Mouse (Mus musculus): ENCODE results near the gene Pusl1. TPM values are rescaled to one million over a fixed set of nuclear protein-coding genes. Genes with fewer than 3 reads are reported as not detected.

Pusl1 gene
- total RNA-seq, 2 experiments from 2014 or later: 12.8 to 13.8 TPM

DNA sequence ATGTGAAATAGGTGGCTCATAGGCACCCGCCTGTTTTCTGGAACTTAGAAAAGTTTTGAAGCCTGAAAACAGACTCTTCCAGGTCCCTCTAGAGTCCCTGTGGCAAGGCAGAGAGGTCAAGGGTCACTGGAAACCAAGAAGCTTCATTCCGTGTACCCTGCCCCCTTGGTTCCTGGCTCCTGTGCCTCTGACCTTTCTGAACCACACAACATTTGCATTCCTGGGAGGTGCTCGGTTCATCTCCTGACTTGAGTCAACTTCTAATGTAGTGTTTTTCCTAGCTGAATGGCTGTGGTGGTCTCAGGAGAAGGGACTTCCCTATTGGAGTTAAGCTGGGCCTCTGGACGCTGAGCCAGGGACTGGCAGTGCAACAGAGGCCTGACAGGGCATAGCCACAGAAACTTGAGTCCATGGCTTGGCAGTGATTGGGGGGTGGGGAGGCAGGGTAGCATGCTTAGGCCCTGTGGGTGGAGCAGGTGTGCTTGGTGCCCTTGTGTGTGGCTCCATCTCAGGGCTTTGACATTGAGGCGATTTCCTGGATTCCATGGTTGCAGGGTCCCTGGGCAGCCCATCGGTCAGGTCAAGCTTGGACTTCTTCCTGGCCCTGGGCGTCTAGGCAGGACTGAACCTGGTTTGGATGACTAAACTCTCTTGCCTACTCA, 43.0 kb downstream of the Pusl1 start:
- intact Hi-C loops (cut with DNase I): loop anchor here (2.0 to 5.0 kb wide), 2 partner anchors 20 to 94 kb away; partner anchors contain the start of genes Cptp, Ints11 and Ube2j2
- no peak for DNase-seq (ENCODE audit: low spot score)

DNA sequence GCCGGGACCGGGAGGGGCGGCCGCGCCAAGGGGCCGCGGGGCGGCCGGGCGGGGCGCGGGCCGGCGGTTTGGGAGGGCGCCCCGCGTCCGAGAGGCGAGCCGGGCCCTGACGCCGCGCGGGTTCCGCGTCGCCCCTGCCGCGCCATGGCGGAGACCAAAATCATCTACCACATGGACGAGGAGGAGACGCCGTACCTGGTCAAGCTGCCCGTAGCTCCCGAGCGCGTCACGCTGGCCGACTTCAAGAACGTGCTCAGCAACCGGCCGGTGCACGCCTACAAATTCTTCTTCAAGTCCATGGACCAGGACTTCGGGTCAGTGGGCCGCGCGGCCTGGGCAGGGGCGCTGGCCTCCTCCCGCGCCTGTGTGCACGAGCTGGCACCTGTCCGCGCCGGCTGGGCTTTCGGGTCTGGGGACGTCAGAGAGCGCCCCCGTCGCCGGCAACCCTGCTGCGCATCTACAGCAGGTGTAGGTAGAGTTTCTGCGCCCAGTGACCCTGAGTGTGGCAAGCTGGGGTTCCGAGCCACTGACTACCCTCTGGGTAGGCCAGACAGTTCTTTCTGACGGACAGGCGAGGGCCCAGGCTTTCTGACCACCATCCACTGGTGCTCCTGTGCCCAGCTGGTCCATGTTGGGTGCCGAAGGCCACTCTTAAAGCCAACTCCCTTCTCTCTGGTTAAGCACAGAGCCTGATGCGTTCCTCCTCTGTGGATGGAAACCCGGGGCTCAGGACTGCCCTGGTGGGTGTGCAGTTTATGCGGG, 43.8 kb downstream of the Pusl1 start:
- intact Hi-C loops (cut with DNase I): loop anchor here (1.0 to 5.0 kb wide), 3 partner anchors 21 to 95 kb away; partner anchors contain the start of genes Cptp, Ints11 and Ube2j2

DNA sequence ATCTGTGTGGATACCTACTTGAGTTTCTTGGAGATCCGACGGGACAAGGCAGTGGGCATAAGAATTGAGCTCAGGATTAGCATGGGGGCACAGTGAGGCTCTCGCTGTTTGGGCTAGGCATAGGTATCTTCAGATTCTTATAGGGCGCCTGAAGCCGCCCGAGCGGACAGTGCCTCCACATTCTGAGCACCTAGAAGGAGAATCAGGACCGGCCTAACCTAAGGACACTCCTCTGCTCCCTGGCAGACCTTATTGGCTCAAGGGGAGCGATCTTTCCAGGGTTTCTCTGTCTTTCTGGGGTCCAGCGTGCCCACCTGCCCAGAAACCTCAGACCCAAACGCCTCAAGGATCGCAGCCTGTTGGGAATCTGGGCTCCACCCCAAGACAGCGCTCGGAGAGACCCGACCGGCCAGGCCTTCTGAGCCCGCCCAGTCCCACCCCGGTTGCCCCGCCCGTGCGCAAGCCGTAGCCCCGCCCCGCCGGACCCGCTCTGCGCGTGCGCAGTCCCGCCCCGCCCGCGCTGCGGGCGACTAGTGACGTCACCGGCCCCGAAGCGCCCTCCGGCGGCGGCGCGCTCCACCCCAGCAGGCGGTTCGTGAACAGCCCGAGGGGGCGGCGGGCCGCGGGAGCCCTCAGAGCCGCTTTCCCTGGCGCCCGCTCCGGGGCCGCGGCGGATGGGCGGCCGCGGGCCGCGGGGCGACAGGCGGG, 44.6 kb downstream of the Pusl1 start, which contains the start of gene Dvl1:
Gene Dvl1, plus strand, starts transcription at position 532 of the 708 bp plus-strand sequence.
- intact Hi-C loops (cut with DNase I): loop anchor here (1.0 to 5.0 kb wide), 2 partner anchors 47 to 95 kb away; partner anchors contain the start of gene Ube2j2
- DNase-seq (ENCODE audit: low spot score): peak; percentile 88

More for the DNA sequence above, 43.8 kb downstream of the Pusl1 start:
- no peak for DNase-seq (ENCODE audit: low spot score)

DNA sequence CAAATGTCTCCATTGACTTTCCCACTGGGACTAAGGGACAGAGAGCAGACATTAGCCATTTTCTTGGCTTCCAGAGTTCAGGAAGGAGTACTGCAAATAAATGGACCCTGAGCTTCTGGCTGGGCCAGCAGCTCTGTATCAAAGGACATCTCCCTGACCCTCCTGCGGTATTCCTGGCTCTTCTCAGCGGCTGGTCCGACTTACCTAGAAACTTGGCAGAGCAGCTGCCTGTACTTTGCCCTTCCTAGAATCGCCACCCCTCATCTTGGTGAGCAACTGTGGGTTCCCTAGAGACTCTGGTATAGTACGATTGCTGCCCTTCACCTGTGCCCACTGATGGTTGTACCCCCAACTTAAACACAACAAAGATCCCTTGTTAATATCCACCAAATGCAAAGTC, 48.4 kb downstream of the Pusl1 start:
- intact Hi-C loops (cut with DNase I): no loop called here
- no peak for DNase-seq (ENCODE audit: low spot score)

DNA sequence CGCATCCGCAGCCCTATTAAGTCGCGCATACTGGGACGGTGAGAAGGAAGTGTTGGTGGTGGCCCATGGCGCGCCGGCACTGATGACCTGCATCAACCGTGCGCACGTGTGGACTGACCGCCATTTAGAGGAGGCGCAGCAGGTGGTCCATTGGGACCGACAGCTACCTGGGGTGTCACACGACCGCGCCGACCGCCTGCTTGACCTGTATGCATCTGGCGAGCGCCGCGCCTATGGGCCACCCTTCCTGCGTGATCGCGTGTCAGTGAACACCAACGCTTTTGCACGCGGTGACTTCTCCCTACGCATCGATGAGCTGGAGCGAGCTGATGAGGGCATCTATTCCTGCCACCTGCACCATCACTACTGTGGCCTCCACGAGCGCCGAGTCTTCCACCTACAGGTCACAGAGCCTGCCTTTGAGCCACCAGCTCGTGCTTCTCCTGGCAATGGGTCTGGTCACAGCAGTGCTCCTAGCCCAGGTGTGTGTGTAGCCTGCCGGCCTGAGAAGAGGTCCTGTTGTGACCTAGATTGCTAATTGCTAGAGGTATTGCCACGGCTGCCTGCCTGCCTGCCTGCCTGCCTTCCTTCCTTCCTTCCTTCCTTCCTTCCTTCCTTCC, 49.8 kb downstream of the Pusl1 start:
- intact Hi-C loops (cut with DNase I): no loop called here
- no peak for DNase-seq (ENCODE audit: low spot score)

DNA sequence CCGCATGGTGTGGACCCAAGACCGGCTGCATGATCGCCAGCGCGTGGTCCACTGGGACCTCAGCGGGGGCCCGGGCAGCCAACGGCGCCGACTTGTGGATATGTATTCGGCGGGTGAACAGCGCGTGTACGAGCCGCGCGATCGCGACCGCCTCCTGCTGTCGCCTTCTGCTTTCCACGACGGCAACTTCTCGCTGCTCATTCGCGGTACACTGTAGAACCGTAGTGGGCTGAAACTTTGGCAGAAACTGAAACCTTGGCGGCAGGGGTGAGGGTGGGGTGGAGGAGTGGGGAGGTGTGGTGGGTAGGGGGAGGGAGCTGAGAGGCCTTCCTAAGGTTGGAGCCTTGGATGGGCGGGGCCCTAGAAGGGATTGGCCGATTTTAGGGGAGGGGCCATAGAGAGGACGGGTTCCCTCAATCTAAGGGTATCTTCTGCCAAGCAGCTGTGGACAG, 50.6 kb downstream of the Pusl1 start:
- peak; percentile 60 for DNase-seq (ENCODE audit: low spot score)

DNA sequence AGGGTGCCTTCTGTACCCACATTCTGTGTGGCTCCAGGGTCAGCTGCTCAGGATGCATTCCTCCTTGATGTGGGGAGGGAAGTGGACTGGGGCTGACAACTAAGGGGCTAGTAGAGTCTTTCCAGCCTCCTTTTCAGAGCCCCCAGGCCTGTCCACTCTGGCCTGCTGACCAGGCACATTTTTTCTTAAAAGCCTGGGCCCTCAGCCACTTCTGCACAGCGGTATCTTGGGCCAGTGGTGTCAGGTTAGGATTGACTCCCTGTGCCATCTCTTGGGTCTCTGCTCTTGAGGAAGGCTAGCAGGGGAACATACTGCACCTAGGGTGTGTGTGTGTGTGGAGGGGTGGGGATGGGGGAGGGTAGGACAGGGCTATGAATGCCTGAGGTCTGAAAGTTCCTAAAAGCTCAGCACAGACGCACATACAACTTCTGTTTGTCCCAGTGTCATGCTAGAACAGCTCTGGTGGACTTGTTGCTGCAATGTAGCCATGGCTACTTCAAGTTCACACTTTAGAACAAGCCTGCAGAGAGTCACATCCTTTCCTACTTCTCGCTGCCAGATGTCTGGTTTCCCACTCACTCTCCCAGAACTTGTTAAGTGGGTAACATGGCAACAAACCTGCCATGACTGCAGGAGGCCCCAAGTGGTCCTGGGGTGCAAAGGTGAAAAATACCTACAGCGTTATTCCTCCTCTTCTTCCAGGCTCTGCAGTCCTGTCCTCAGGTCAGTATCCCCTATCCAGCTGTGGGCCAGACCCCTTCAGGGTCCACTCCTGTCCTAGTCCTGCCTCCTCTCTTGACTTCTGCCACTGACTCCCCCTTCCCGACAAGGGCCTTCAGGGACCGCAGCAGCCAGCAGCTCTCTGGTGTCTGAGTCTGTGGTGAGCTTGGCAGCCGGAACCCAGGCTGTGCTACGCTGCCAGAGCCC, 51.2 kb downstream of the Pusl1 start:
- intact Hi-C loops (cut with DNase I): no loop called here
- no peak for DNase-seq (ENCODE audit: low spot score)

More for the DNA sequence above, 50.6 kb downstream of the Pusl1 start:
- intact Hi-C loops (cut with DNase I): no loop called here

DNA sequence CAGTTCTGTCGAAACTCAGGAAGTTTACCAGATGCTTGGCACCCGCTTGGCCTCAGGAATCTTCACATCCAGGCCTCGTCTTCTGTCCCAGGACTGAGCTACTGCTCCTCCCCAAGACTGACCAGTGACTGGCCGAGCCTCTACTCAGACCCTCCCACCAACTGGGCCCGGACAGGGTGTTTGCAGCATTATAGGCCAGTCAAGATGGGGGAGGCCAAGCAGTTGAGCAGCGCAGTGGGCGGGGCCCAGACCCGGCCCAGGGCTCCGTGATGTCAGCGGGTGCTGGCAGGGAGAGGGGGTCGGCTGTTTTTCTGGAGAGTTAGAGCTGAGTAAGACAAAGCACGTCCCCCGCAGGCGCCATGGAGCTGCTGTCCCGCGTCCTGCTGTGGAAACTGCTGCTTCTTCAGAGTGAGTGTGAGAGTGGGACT, 52.1 kb downstream of the Pusl1 start, which contains the start of gene Mxra8:
Gene Mxra8, plus strand, starts transcription at position 198 of the 428 bp plus-strand sequence.
- DNase-seq (ENCODE audit: low spot score): peak; percentile 94
- intact Hi-C loops (cut with DNase I): no loop called here

DNA sequence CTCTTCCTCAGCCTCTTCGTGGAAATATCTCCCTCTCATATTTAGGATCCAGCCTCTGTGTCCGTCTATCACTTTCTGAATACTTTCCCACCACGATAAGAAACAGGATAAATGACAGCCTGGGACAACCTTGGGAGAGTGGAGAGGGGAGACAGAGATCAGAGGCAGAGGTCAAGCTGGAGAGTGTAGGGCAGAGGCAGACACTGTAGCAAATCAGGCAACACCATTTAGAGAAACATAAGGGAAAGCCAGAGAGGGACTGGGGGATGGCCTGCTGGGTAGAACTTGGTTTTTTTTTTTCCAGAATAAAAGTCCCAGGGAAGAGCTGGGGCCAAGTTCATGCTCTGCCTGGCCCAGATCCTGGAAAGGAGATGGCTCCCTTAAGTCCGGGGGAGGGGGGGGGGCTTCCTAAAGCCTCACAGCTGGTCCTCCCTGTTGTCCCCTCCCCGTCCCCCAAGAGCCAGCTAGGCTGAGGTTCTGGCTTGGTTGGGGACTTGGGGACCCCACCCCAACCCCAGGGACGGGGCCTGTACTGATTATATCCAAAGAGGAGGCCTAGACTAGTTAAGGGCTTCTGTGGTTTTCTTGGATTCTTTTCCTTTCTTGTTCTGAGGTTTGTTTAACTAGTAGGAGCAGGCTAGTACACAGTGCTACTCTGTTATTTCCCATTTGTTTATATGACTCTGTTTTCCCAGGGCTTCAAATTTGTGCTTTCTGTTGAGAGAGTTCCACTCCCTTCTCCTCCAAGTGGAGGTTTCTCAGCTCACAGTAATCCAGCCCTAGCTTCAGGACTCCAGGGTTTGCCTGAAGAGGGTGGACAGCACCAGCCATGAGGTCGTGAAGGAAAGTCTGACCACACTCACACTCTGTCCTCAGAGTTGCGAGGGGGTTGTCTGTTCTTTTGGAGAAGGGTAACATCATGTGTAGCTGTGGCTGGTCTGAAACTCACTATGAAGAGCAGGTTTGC, 53.1 kb downstream of the Pusl1 start:
- DNase-seq (ENCODE audit: low spot score): peak; percentile 62
- intact Hi-C loops (cut with DNase I): no loop called here

Small RNAs within 50 kb of the gene (microRNA-seq; reads per million reads assigned to microRNA genes)
- gene Gm22991: not detected

Other genes with a start within 250 kb of the Pusl1 start
- gene Gm10563, start 246.4 kb downstream of the Pusl1 start, total RNA-seq (2021): not detected
- gene Mmp23, start 238.4 kb downstream of the Pusl1 start, total RNA-seq (2021): 1 to 10 TPM; 8.5 to 8.6 TPM
- gene Mib2, start 222.6 kb downstream of the Pusl1 start, total RNA-seq (2021): 10 to 100 TPM; 23.0 to 28.0 TPM
- 1 to 10 TPM; 1.2 TPM for gene Fndc10, start 197.4 kb downstream of the Pusl1 start, total RNA-seq (2021)
- gene Ssu72, start 187.0 kb downstream of the Pusl1 start, total RNA-seq (2021): 10 to 100 TPM; 41.8 to 44.6 TPM
- gene Tmem240, start 157.0 kb downstream of the Pusl1 start, total RNA-seq (2021): under 1 TPM; 0.60 to 0.87 TPM
- gene Atad3a, start 130.7 kb downstream of the Pusl1 start, total RNA-seq (2021): 10 to 100 TPM; 49.6 to 50.3 TPM
- gene Vwa1, start 117.1 kb downstream of the Pusl1 start, total RNA-seq (2021): 1 to 10 TPM; 7.9 to 9.4 TPM
- under 1 TPM; 0.75 to 0.84 TPM for gene Tmem88b, start 105.9 kb downstream of the Pusl1 start, total RNA-seq (2021)
- gene Ankrd65, start 101.3 kb downstream of the Pusl1 start, total RNA-seq (2021): not detected
- gene Mrpl20, start 88.9 kb downstream of the Pusl1 start, total RNA-seq (2021): 10 to 100 TPM; 75.0 to 78.0 TPM
- gene Ccnl2, start 79.3 kb downstream of the Pusl1 start, total RNA-seq (2021): 10 to 100 TPM; 35.6 to 37.8 TPM
- 100 to 1,000 TPM; 108 to 109 TPM for gene Aurkaip1, start 60.5 kb downstream of the Pusl1 start, total RNA-seq (2021)
- gene Mxra8, start 52.1 kb downstream of the Pusl1 start, total RNA-seq (2021): 10 to 100 TPM; 30.5 to 33.0 TPM
- 10 to 100 TPM; 43.3 to 44.3 TPM for gene Dvl1, start 44.4 kb downstream of the Pusl1 start, total RNA-seq (2021)
- under 1 TPM; 0.14 to 0.26 TPM for gene Tas1r3, start 28.4 kb downstream of the Pusl1 start, total RNA-seq (2021)
- gene Cptp, start 22.3 kb downstream of the Pusl1 start, total RNA-seq (2021): 10 to 100 TPM in 1 of 2 experiments, 1 to 10 TPM in 1; 8.1 to 10.5 TPM
- gene Ints11, start 22.2 kb downstream of the Pusl1 start, total RNA-seq (2021): 10 to 100 TPM; 15.9 to 17.5 TPM
- gene Acap3, start within 50 bp of the Pusl1 start, total RNA-seq (2021): 10 to 100 TPM; 11.7 to 18.0 TPM
- 10 to 100 TPM; 50.7 to 60.2 TPM for gene Ube2j2, start 52.0 kb upstream of the Pusl1 start, total RNA-seq (2021)
- gene C1qtnf12, start 70.5 kb upstream of the Pusl1 start, total RNA-seq (2021): 10 to 100 TPM; 13.3 to 14.6 TPM
- gene B3galt6, start 100.9 kb upstream of the Pusl1 start, total RNA-seq (2021): 1 to 10 TPM; 2.4 to 2.7 TPM
- 10 to 100 TPM; 77.3 to 81.8 TPM for gene Sdf4, start 101.1 kb upstream of the Pusl1 start, total RNA-seq (2021)
- under 1 TPM in 1 of 2 experiments, not detected in 1; 0.23 TPM for gene Tnfrsf4, start 122.1 kb upstream of the Pusl1 start, total RNA-seq (2021)
- gene Tnfrsf18, start 134.4 kb upstream of the Pusl1 start, total RNA-seq (2021): under 1 TPM in 1 of 2 experiments, not detected in 1; 0.34 TPM
- not detected for gene Ttll10, start 167.6 kb upstream of the Pusl1 start, total RNA-seq (2021)
- gene 9430015G10Rik, start 218.2 kb upstream of the Pusl1 start, total RNA-seq (2021): 1 to 10 TPM; 3.3 to 3.6 TPM
- gene Rnf223, start 238.7 kb upstream of the Pusl1 start, total RNA-seq (2021): under 1 TPM in 1 of 2 experiments, not detected in 1; 0.10 TPM